Mouse (Mus musculus): ENCODE measurements around the gene Lrwd1.

DNA sequence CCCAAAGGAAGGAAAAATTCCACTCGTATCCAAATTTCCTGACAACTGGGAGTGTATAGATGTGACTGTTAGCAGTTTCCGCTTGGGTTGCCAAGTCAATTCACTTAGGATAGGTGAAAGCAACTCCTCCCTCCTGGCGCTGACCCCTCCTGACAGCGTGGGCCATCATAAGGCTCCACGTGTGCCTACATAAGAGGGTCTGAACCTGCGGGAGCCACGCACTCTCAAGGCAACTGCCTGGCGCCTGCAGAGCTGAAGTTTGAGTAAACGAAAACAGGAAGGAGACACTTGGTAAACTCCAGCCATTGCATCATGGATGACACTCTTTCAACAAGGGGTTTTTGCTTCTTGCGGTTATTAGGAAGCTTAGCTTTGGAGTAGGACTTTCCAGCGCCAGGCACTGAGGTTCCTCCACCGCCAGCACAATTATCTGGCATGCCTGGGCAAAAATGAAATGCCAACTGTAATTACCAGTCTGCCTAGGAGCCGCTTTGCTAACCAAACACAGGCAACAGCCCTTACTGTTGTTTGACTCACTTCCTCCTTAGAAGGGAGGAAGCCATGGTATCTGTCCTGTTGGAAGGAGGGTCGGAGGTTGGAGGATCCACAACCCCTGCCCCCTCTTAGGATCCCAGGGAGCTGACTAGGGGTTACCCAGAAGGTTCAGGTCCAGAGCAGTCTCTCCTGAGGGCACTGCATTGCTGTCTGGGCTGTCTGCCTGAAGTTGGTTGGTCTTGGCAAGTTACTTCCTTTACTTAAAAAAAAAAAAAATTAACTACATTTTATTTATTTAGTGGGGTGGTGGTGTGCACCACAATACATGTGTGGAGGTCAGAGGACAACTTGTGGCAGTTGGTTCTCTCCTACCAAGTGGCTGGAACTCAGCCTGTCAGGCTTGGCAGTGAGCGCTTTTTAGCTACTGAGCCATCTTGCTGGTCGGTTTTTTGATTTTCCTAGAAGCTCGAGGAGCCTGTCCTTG, 35.8 kb upstream of the Lrwd1 start:
- TF ChIP-seq CTCF (IDR thresholded peaks at IDR 0.05; ENCODE audit: borderline replicate concordance, insufficient read depth, low read length) (no peak), POLR2A (IDR thresholded peaks at IDR 0.05; ENCODE audit: low read depth, low read length) (peak; percentile 43; the same call in 1 of the 2 replicates)

Data from embryonic fibroblast, embryonic 13.5 days (primary cell).